In the genomic region with DNA sequence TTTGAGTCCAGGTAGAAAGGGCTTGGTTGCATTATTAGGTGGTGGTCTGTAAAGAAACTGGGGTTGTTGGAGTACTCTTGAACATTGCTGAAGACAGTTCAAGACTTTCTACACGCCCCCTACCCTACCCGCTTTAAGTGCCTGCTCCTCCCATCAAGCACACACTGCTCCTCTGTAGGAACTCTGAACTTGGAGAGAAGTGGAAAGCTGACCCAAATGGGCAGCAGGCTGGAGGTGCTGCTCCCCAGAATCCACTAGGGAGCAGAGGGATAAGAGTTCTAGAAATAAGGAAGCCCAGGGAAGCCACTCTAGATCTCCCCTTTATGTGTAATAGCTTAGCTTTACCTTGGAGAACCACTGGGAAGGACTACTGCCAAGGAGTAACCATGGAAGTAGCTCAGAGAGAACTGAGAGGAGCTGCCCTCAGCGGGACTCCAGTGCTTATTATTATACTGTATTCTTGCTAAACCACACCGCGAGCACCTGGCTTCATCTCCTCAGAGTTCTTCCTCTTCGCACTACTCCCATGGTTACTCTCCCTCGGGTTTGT, we compare ENCODE assay signal across 8 mouse cellular contexts. TPM values are rescaled to one million over a fixed set of nuclear protein-coding genes. Genes with fewer than 3 reads are reported as not detected.
DNase-seq lines count a peak whose midpoint lies in the region; ATAC-seq lines count a peak whose summit lies in the region.

No protein-coding gene starts in this region.

- H3K27me3 ChIP-seq in embryonic facial prominence, embryonic 13.5 days = peaks cover 22% of the 10 kb centered on the region
- 0 out of 2 replicates have a peak, but pooled peaks cover 2% of the 10 kb centered on the region for H3K27me3 ChIP-seq in hindbrain, embryonic 16.5 days (replicated peaks; ENCODE audit: control insufficient read depth, insufficient read depth, low read length)
- peaks cover 6% of the 10 kb centered on the region for H3K27me3 ChIP-seq in midbrain, embryonic 11.5 days (ENCODE audit: control insufficient read depth, insufficient read depth, low read length)

- H3K9ac ChIP-seq in embryonic facial prominence, embryonic 13.5 days = peak overlapping the region; percentile 91
- peak overlapping the region; percentile 74 for H3K9ac ChIP-seq in hindbrain, embryonic 16.5 days (ENCODE audit: low read depth, low read length)
- H3K9ac ChIP-seq in midbrain, embryonic 11.5 days (ENCODE audit: low read length) = peak overlapping the region; percentile 92

- peaks cover 22% of the 10 kb centered on the region for H3K4me1 ChIP-seq in embryonic facial prominence, embryonic 13.5 days
- H3K4me1 ChIP-seq in hindbrain, embryonic 16.5 days (ENCODE audit: control insufficient read depth, insufficient read depth, low read depth, low read length) = peaks cover 15% of the 10 kb centered on the region
- peaks cover 20% of the 10 kb centered on the region for H3K4me1 ChIP-seq in midbrain, embryonic 11.5 days (ENCODE audit: control insufficient read depth, insufficient read depth, low read length)

- DNase-seq in kidney, adult 18-20 months = peak; percentile 39
- no peak for DNase-seq in kidney, adult 8-10 months
- DNase-seq in midbrain, embryonic 11.5 days (ENCODE audit: low spot score, missing footprints) = peak; percentile 95
- DNase-seq in right cerebral cortex, postnatal 14 days = no peak
- DNase-seq in thymus, postnatal 14 days = no peak
- no peak for DNase-seq in urinary bladder, adult 18-20 months (ENCODE audit: low spot score in 2 of 2)

- no peaks in the 10 kb centered on the region for H3K9me3 ChIP-seq in embryonic facial prominence, embryonic 13.5 days
- no peaks in the 10 kb centered on the region for H3K9me3 ChIP-seq in hindbrain, embryonic 16.5 days (ENCODE audit: control insufficient read depth, low read length)
- H3K9me3 ChIP-seq in midbrain, embryonic 11.5 days (ENCODE audit: control insufficient read depth, low read length) = no peaks in the 10 kb centered on the region

- WGBS in embryonic facial prominence, embryonic 13.5 days = 13% methylated on average over 7 of the region's 7 CpGs
- WGBS in hindbrain, embryonic 16.5 days = 14% methylated on average over 7 of the region's 7 CpGs
- WGBS in midbrain, embryonic 11.5 days = 9% methylated on average over 7 of the region's 7 CpGs

- no peak for ATAC-seq in embryonic facial prominence, embryonic 13.5 days (ENCODE audit: insufficient number of reproducible peaks, insufficient read depth, low FRiP score, low TSS enrichment, low read depth)
- no peak for ATAC-seq in hindbrain, embryonic 16.5 days
- peak; percentile 64 for ATAC-seq in midbrain, embryonic 11.5 days (ENCODE audit: low FRiP score)

- peak overlapping the region; percentile 82; the same call in 1 of the 2 replicates for H3K27ac ChIP-seq in embryonic facial prominence, embryonic 13.5 days
- 0 out of 2 replicates have a peak overlapping the region, but pooled peaks have one; percentile 11 for H3K27ac ChIP-seq in hindbrain, embryonic 16.5 days (ENCODE audit: low read depth, low read length)
- no peak overlapping the region; the same call in 1 of the 2 replicates for H3K27ac ChIP-seq in midbrain, embryonic 11.5 days (ENCODE audit: low read depth, low read length)

- peak overlapping the region; percentile 79 for H3K4me3 ChIP-seq in embryonic facial prominence, embryonic 13.5 days
- peak overlapping the region; percentile 67 for H3K4me3 ChIP-seq in hindbrain, embryonic 16.5 days (ENCODE audit: low read length)
- peak overlapping the region; percentile 86 for H3K4me3 ChIP-seq in midbrain, embryonic 11.5 days (ENCODE audit: low read depth, low read length)

- peak overlapping the region; percentile 89 for H3K4me2 ChIP-seq in embryonic facial prominence, embryonic 13.5 days
- peak overlapping the region; percentile 96 for H3K4me2 ChIP-seq in hindbrain, embryonic 16.5 days (ENCODE audit: low read length)
- peak overlapping the region; percentile 68 for H3K4me2 ChIP-seq in midbrain, embryonic 11.5 days

- no peaks in the 10 kb centered on the region for H3K36me3 ChIP-seq in embryonic facial prominence, embryonic 13.5 days
- no peaks in the 10 kb centered on the region for H3K36me3 ChIP-seq in hindbrain, embryonic 16.5 days (ENCODE audit: control insufficient read depth, insufficient read depth, low read length)
- no peaks in the 10 kb centered on the region for H3K36me3 ChIP-seq in midbrain, embryonic 11.5 days (ENCODE audit: control insufficient read depth, insufficient read depth, low read length)

RNA-seq across cellular contexts. Expression of gene Ptpn21, which starts 0.7 kb away (rescaled TPM):
- polyA plus RNA-seq in embryonic facial prominence, embryonic 13.5 days (2015; fragmentation: Nextera tagmentation; extraction: Ambion mirVana) = 5.4 and 6.4 TPM in 2 replicates
- polyA plus RNA-seq in hindbrain, embryonic 16.5 days (2015; fragmentation: Nextera tagmentation; extraction: Ambion mirVana) = 3.4 and 3.7 TPM in 2 replicates
- polyA plus RNA-seq in midbrain, embryonic 11.5 days (2014; fragmentation: Nextera tagmentation; extraction: Ambion mirVana) = 7.2 and 8.4 TPM in 2 replicates

RNA-seq across cellular contexts. Expression of gene Zc3h14, which starts 8.9 kb away (rescaled TPM):
- polyA plus RNA-seq in embryonic facial prominence, embryonic 13.5 days (2015; fragmentation: Nextera tagmentation; extraction: Ambion mirVana) = 133 and 135 TPM in 2 replicates
- polyA plus RNA-seq in hindbrain, embryonic 16.5 days (2015; fragmentation: Nextera tagmentation; extraction: Ambion mirVana) = 95.0 and 95.8 TPM in 2 replicates
- 180 and 194 TPM in 2 replicates for polyA plus RNA-seq in midbrain, embryonic 11.5 days (2014; fragmentation: Nextera tagmentation; extraction: Ambion mirVana)

Comparison
In these comparisons a context has a peak if more than half of its experiments do, and no peak if none do; other contexts are left out.
1. DNase-seq: peak in kidney, adult 18-20 months (single experiment) and midbrain, embryonic 11.5 days (single experiment); none in kidney, adult 8-10 months (0 of 2), right cerebral cortex, postnatal 14 days (single experiment), thymus, postnatal 14 days (single experiment) and urinary bladder, adult 18-20 months (0 of 2).
2. Peak in every context shown above with its lines, with median percentiles within 50 percentile points of each other: H3K4me2 ChIP-seq, H3K4me3 ChIP-seq and H3K9ac ChIP-seq.